Mouse (Mus musculus) adipose tissue, adult 10 weeks (tissue): ENCODE measurements around the gene Snx32. TPM values are rescaled to one million over a fixed set of nuclear protein-coding genes. Genes with fewer than 3 reads are reported as not detected.

ENCODE experiments used
- polyA plus RNA-seq: library from polyadenylated mRNA; stranded (reverse); fragments of 350-450 nt; fragmentation: Illumina TruSeq; extraction: RNeasy Lipid Tissue Mini Kit (QIAGEN cat#74804); gene quantifications from one replicate; pipeline ENCODE4 v1.2.3, GENCODE M21; 2014; ENCODE audit warnings: low read depth, low replicate concordance

The Snx32 gene
- 18.9 TPM for polyA plus RNA-seq

DNA sequence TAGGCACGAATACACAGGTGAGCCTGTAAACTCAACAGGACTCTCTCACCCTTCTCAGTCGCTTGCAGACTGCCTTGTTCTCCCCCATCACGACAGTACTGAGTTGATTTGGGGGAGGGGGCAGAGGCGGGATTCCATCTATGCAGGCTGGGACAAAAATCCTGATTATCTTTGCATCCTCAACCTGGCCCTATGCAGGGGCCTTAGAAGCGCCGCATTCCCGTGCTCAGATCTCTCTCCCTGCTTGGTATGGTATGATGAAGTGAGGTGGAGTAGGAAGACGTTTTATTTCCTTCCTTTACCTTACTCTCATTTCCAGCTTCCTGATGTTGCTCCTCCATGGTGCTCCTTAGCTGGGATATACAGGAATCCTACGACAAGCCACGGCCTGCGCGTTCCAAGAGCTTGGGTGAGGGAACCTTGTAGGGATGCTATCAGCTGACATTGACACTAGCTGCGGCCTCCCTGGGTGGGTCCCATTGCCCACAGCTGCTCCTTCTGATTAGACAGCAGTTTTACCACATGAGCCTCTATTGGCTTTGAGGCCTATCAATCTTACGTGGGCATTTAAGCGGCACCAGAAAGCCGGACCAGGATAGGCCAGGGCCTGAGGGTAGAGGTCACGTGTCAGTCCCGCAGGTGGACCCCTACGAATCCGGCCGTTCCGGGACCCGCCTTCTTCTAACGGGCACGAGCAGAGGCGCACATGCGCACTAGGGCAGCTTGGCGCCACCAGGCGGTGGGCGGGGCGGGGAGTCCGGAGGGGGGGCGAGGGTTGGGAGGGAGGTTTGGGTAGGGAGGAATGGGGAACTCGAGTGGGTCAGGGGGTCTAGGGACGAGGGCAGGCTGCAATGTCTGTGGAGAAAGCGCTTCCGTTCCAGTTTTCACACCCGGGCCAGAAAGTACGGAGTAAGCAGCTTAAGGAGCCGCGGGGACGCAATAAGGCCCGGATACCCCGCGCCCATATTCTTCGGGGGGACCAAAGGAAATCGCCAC is at the start of gene Snx32:
Gene Snx32 (minus strand): TSS at position 508 of the 996 bp plus-strand sequence.

GRCm38 (mm10) chr19:5503687-5504086 is 6.7 kb downstream of the Snx32 start, which contains the start of gene 1700020D05Rik:
TSS of gene 1700020D05Rik (minus strand) at chr19:5503787.

GRCm38 (mm10) chr19:5490313-5490897 is 19.9 kb downstream of the Snx32 start, which contains the start of gene Cfl1:
TSS of gene Cfl1 (plus strand) at chr19:5490455.

GRCm38 (mm10) chr19:5487768-5488550 is 22.4 kb downstream of the Snx32 start, which contains the start of gene Mus81:
TSS of gene Mus81 (minus strand) at chr19:5488402.

DNA sequence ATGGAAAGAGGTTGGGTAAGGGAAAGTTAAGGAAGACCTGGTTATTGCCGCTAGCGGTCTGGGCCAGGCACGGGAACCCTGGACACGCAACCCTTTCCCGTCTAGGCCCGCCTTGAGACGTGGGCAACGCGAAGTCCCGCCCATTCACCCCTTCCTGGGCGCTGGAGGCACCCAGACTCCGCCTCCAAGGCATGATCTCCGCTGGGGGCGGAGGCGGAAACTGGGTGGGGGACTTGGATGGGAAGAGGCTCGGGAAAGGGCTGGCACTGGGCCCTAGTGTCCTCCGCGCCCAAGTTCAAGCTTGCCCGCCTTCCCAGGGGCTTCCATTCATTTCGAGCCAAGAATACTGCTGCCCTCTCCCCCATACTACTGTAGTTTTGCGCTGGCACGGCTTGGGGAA is 36.6 kb downstream of the Snx32 start, which contains the start of gene Efemp2:
Gene Efemp2 (plus strand): TSS at position 235 of the 400 bp plus-strand sequence.

GRCm38 (mm10) chr19:5468374-5468773 is 42.0 kb downstream of the Snx32 start, which contains the start of gene Ctsw:
TSS of gene Ctsw (minus strand) at chr19:5468507.

DNA sequence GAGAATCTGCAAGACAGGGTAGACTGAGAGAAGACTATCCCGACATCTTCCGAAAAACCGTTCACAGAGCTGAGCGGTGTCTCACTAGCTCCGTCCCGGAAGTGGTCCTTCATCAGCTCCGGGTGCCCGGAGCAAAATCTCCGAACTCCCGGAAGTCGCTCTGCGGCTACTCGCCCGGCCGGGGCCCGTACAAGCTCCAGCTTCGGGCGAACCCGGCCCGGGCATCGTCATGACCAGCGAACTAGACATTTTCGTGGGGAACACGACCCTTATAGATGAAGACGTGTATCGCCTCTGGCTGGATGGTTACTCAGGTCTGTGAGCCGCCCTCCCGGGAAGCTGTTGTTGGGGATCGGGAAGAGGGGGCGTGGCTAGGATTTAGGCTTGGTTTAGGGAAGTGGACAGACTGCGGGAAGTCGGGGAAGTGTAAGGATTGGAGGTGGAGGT is 49.9 kb downstream of the Snx32 start, which contains the start of gene Fibp:
Gene Fibp (plus strand): TSS at position 151 of the 447 bp plus-strand sequence.

DNA sequence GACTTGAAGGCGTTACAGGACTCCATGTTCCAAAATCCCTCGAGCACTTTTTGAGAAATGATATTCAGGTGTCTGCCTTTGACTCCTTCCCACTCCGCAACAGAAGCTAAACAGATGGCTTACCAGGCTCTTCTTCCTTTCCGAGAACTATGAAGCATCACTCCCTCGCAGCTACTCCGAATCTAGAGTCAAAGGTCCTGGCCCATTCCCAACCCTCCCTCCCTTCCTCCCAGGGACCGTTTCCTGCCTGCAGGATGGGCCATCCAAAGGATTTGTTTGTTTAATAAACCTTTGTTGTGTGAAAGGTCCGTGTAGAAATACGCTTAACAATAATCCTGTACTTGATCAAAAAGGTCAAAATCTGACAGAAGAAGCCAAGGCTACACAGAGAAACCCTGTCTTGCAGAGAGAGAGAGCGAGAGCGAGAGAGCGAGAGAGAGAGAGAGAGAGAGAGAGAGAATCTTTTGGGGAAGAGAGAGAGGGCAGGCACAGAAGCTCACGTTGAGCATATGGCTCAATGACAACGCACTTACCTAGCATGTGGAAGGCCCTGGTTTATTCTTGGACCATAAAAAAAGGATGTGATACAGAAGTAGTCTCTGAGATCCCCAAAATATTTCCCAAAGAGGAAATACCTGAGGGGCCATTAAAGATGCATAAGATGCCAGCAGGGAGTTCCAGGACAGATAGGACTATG is 52.4 kb downstream of the Snx32 start, which contains the start of gene Ccdc85b:
Gene Ccdc85b (minus strand): TSS at position 149 of the 697 bp plus-strand sequence.

GRCm38 (mm10) chr19:5447515-5448353 is 62.6 kb downstream of the Snx32 start, which contains the start of gene Fosl1:
TSS of gene Fosl1 (plus strand) at chr19:5447547.

Other genes with a start within 250 kb of the Snx32 start
- 21.5 TPM for gene Pacs1, start 237.4 kb downstream of the Snx32 start, polyA plus RNA-seq
- gene Sf3b2, start 215.1 kb downstream of the Snx32 start, polyA plus RNA-seq, result 105 TPM
- gene Gal3st3, start 212.2 kb downstream of the Snx32 start, polyA plus RNA-seq, result 0.60 TPM
- gene Catsper1, start 174.8 kb downstream of the Snx32 start, polyA plus RNA-seq, result 2.0 TPM
- gene Cst6, start 161.0 kb downstream of the Snx32 start, polyA plus RNA-seq, result 11.8 TPM
- gene Eif1ad, start 143.8 kb downstream of the Snx32 start, polyA plus RNA-seq, result 22.2 TPM
- 85.8 TPM for gene Banf1, start 143.4 kb downstream of the Snx32 start, polyA plus RNA-seq
- gene Sart1, start 121.8 kb downstream of the Snx32 start, polyA plus RNA-seq, result 49.0 TPM
- 4.2 TPM for gene Tsga10ip, start 108.0 kb downstream of the Snx32 start, polyA plus RNA-seq
- 252 TPM for gene Drap1, start 85.6 kb downstream of the Snx32 start, polyA plus RNA-seq
- 45.5 TPM for gene AI837181, start 85.4 kb downstream of the Snx32 start, polyA plus RNA-seq
- 0.51 TPM for gene Fosl1, start 63.0 kb downstream of the Snx32 start, polyA plus RNA-seq
- 7.1 TPM for gene Ccdc85b, start 52.6 kb downstream of the Snx32 start, polyA plus RNA-seq
- 53.3 TPM for gene Fibp, start 49.9 kb downstream of the Snx32 start, polyA plus RNA-seq
- 1.5 TPM for gene Ctsw, start 42.0 kb downstream of the Snx32 start, polyA plus RNA-seq
- 41.4 TPM for gene Efemp2, start 36.6 kb downstream of the Snx32 start, polyA plus RNA-seq
- gene Mus81, start 22.1 kb downstream of the Snx32 start, polyA plus RNA-seq, result 45.1 TPM
- gene Cfl1, start 20.1 kb downstream of the Snx32 start, polyA plus RNA-seq, result 533 TPM
- gene 1700020D05Rik, start 6.8 kb downstream of the Snx32 start, polyA plus RNA-seq, result 6.2 TPM
- gene Ovol1, start 50.1 kb upstream of the Snx32 start, polyA plus RNA-seq, result 2.1 TPM
- 5.9 TPM for gene Ap5b1, start 57.5 kb upstream of the Snx32 start, polyA plus RNA-seq
- 47.8 TPM for gene Rnaseh2c, start 91.3 kb upstream of the Snx32 start, polyA plus RNA-seq
- gene Kat5, start 99.7 kb upstream of the Snx32 start, polyA plus RNA-seq, result 43.1 TPM
- gene Rela, start 126.9 kb upstream of the Snx32 start, polyA plus RNA-seq, result 47.9 TPM
- gene Sipa1, start 153.2 kb upstream of the Snx32 start, polyA plus RNA-seq, result 23.3 TPM
- 28.7 TPM for gene Map3k11, start 178.2 kb upstream of the Snx32 start, polyA plus RNA-seq
- gene Pcnx3, start 178.4 kb upstream of the Snx32 start, polyA plus RNA-seq, result 48.3 TPM
- 0.48 TPM for gene Kcnk7, start 193.8 kb upstream of the Snx32 start, polyA plus RNA-seq
- gene Ehbp1l1, start 215.8 kb upstream of the Snx32 start, polyA plus RNA-seq, result 30.6 TPM
- 47.1 TPM for gene Fam89b, start 219.1 kb upstream of the Snx32 start, polyA plus RNA-seq
- 196 TPM for gene Ltbp3, start 230.4 kb upstream of the Snx32 start, polyA plus RNA-seq